ENCODE assay signal across 19 mouse cellular contexts in the genomic region with DNA sequence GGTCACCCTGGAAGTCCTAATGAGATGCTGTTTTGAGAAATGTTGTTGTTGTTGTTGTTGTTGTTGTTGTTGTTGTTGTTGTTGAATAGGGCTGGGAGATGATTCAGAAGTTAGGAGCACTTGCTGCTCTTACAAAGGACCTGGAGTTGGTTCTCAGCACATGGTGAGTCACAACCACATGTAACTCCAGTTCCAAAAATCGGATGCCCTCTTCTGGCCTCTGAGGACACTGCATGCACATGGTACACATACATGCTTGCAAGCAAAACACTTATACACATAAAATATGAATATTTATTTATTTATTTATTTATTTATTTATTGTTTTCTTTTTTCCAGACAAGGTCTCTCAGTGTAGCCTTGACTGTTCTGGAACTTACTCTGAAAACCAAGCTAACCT. TPM values are rescaled to one million over a fixed set of nuclear protein-coding genes. Genes with fewer than 3 reads are reported as not detected.
DNase-seq lines count a peak whose midpoint lies in the region; ATAC-seq and TF ChIP-seq lines count a peak whose summit lies in the region.
"Had no signal": no experiment of that assay in that cellular context is flagged by ENCODE, and none has a peak within 500 bp of the region (broad histone marks: within the 10 kb centered on the region; RNA-seq: fewer than 3 reads in every experiment).

No protein-coding gene starts in this region.

- no peaks in the 10 kb centered on the region for H3K9me3 ChIP-seq in kidney, postnatal 0 days (replicated peaks; ENCODE audit: low read length)
- H3K9me3 ChIP-seq in kidney, embryonic 15.5 days (replicated peaks), result no peaks in the 10 kb centered on the region
- H3K9me3 ChIP-seq in limb, embryonic 10.5 days (replicated peaks), result no peaks in the 10 kb centered on the region
- H3K9me3 ChIP-seq: forebrain, embryonic 12.5 days; hindbrain, embryonic 13.5 days; limb, embryonic 15.5 days had no signal

- H3K9ac ChIP-seq in kidney, postnatal 0 days (ENCODE audit: low read depth, low read length), result no peak overlapping the region
- no peak overlapping the region for H3K9ac ChIP-seq in kidney, embryonic 15.5 days
- H3K9ac ChIP-seq: forebrain, embryonic 12.5 days; hindbrain, embryonic 13.5 days; limb, embryonic 15.5 days had no signal

- POLR2A ChIA-PET in Patski (lab: Charles Lee), result no interaction called here

- peak; percentile 43 for DNase-seq in CD4-positive, CD25-positive, alpha-beta regulatory T cell, adult 2 months (ENCODE audit: low read depth, low spot score)
- no peak for DNase-seq in kidney, postnatal 0 days (ENCODE audit: low spot score)
- DNase-seq in B cell, adult 2 months, result peak; percentile 39 to 52
- no peak for DNase-seq in Patski (ENCODE audit: low read depth, low spot score)
- DNase-seq in limb, embryonic 10.5 days (ENCODE audit: low spot score), result no peak
- DNase-seq in gastrocnemius, postnatal 4 days (ENCODE audit: low spot score in 2 of 2), result no peak
- DNase-seq: adrenal gland, adult 2 months; cerebellum, adult 9-11 months; gastrocnemius, postnatal 14 days; kidney, postnatal 10 days; lung, adult 2 months; lung, postnatal 4 days had no signal

- no peak overlapping the region for H3K4me2 ChIP-seq in kidney, postnatal 0 days (ENCODE audit: low read length)
- H3K4me2 ChIP-seq in kidney, embryonic 15.5 days, result no peak overlapping the region
- H3K4me2 ChIP-seq: forebrain, embryonic 12.5 days; hindbrain, embryonic 13.5 days; limb, embryonic 15.5 days had no signal

- in situ Hi-C loops in Patski (cut with MboI; ENCODE audit: low pct_unique_long_range_greater_than_20kb), result no loop called here

- H3K4me3 ChIP-seq in kidney, postnatal 0 days (replicated peaks; ENCODE audit: low read depth, low read length), result no peak overlapping the region
- no peak overlapping the region for H3K4me3 ChIP-seq in kidney, embryonic 15.5 days (replicated peaks)
- H3K4me3 ChIP-seq in limb, embryonic 10.5 days, result no peak overlapping the region
- H3K4me3 ChIP-seq: forebrain, embryonic 12.5 days; hindbrain, embryonic 13.5 days; limb, embryonic 15.5 days had no signal

- no peaks in the 10 kb centered on the region for H3K4me1 ChIP-seq in kidney, postnatal 0 days (replicated peaks; ENCODE audit: insufficient read depth, low read length)
- peaks cover 15% of the 10 kb centered on the region for H3K4me1 ChIP-seq in kidney, embryonic 15.5 days
- H3K4me1 ChIP-seq in limb, embryonic 10.5 days, result no peaks in the 10 kb centered on the region
- H3K4me1 ChIP-seq: forebrain, embryonic 12.5 days; hindbrain, embryonic 13.5 days had no signal

- 91% methylated on average over 1 of the region's 1 CpGs for WGBS in kidney, postnatal 0 days
- 92% methylated on average over 1 of the region's 1 CpGs for WGBS in kidney, embryonic 15.5 days
- 83% methylated on average over 1 of the region's 1 CpGs for WGBS in limb, embryonic 10.5 days

- no peaks in the 10 kb centered on the region for H3K36me3 ChIP-seq in kidney, postnatal 0 days (ENCODE audit: insufficient read depth, low read length)
- no peaks in the 10 kb centered on the region for H3K36me3 ChIP-seq in kidney, embryonic 15.5 days
- H3K36me3 ChIP-seq in limb, embryonic 10.5 days, result no peaks in the 10 kb centered on the region
- H3K36me3 ChIP-seq: forebrain, embryonic 12.5 days; G1E; hindbrain, embryonic 13.5 days; limb, embryonic 15.5 days had no signal

- peak; percentile 23; the same call in 1 of the 2 replicates for TF ChIP-seq CTCF in kidney, postnatal 0 days (IDR thresholded peaks at IDR 0.05; ENCODE audit: low read depth)
- peak; percentile 41 for TF ChIP-seq CTCF in Patski (IDR thresholded peaks at IDR 0.05)

- no peak for ATAC-seq in CD4-positive, CD25-positive, alpha-beta regulatory T cell, adult 4 months
- no peak for ATAC-seq in kidney, postnatal 0 days (replicated peaks; ENCODE audit: low FRiP score, low read depth)
- ATAC-seq in kidney, embryonic 15.5 days (replicated peaks; ENCODE audit: low FRiP score), result no peak
- ATAC-seq in Patski, result no peak
- ATAC-seq: midbrain, embryonic 16.5 days had no signal

- no peaks in the 10 kb centered on the region for H3K27me3 ChIP-seq in kidney, postnatal 0 days (ENCODE audit: insufficient read depth, low read length)
- H3K27me3 ChIP-seq in kidney, embryonic 15.5 days, result no peaks in the 10 kb centered on the region
- H3K27me3 ChIP-seq in Patski, result no peaks in the 10 kb centered on the region
- no peaks in the 10 kb centered on the region for H3K27me3 ChIP-seq in limb, embryonic 10.5 days (ENCODE audit: low read depth, poor library complexity, severe bottlenecking)
- H3K27me3 ChIP-seq: forebrain, embryonic 12.5 days; hindbrain, embryonic 13.5 days; limb, embryonic 15.5 days had no signal

- H3K27ac ChIP-seq in kidney, postnatal 0 days, result no peak overlapping the region
- no peak overlapping the region for H3K27ac ChIP-seq in kidney, embryonic 15.5 days
- H3K27ac ChIP-seq in limb, embryonic 10.5 days, result no peak overlapping the region
- H3K27ac ChIP-seq: forebrain, embryonic 12.5 days; hindbrain, embryonic 13.5 days; limb, embryonic 15.5 days had no signal

- CTCF ChIA-PET in Patski (lab: Charles Lee), result interaction anchor here (1.0 kb wide), 1 partner anchor 73 kb away, joined by 3 read pairs; no protein-coding TSS in a partner anchor

RNA-seq across cellular contexts. Expression of a gene that starts 36.4 kb away (rescaled TPM):
- polyA plus RNA-seq in CD4-positive, CD25-positive, alpha-beta regulatory T cell, adult 4 months (2017; shearing (Covaris generic)), result 10 to 100 TPM; 79.7 to 89.4 TPM
- 265 and 274 TPM in 2 replicates for polyA plus RNA-seq in kidney, postnatal 0 days (2015; fragmentation: Nextera tagmentation; extraction: Ambion mirVana)
- 316 and 358 TPM in 2 replicates for polyA plus RNA-seq in kidney, embryonic 15.5 days (2015; fragmentation: Nextera tagmentation; extraction: Ambion mirVana)
- 237 TPM for polyA plus RNA-seq in Patski (2021)
- 196 and 306 TPM in 2 replicates for polyA plus RNA-seq in limb, embryonic 10.5 days (2016; fragmentation: Nextera tagmentation; extraction: Ambion mirVana)
- 10 to 100 TPM; 66.9 to 68.6 TPM for total RNA-seq in gastrocnemius, postnatal 4 days (2021)

Comparison
In these comparisons a context has a peak if more than half of its experiments do, and no peak if none do; other contexts are left out.
1. DNase-seq: peak in CD4-positive, CD25-positive, alpha-beta regulatory T cell, adult 2 months (single experiment) and B cell, adult 2 months (2 of 2); none in kidney, postnatal 0 days (single experiment), Patski (single experiment), limb, embryonic 10.5 days (single experiment) and gastrocnemius, postnatal 4 days (0 of 2).